Mouse (Mus musculus) liver, embryonic 14.5 days (tissue): ENCODE data around the gene Pml. TPM values are rescaled to one million over a fixed set of nuclear protein-coding genes. Genes with fewer than 3 reads are reported as not detected.

Source experiments
- ATAC-seq: fragments of 200-750 bp; cut with Nextera tagmentation; 2 replicates; pipeline ENCODE4 v1.8.0; 2017; ENCODE audit warnings: moderate number of reproducible peaks, mild to moderate bottlenecking, moderate library complexity; ENCODE audit not compliant: insufficient read depth
- DNase-seq, 3 experiments: peaks; one replicate each; pipeline ENCODE4 v3.0.0-alpha.2; 2012 to 2013; ENCODE audit warnings: low read depth in 3 of 3, low spot score in 3 of 3
- H3K27ac ChIP-seq: fragments of 300-500 bp; sonication (generic); 2 replicates; pipeline ENCODE4 v1.5.1; 2014; ENCODE audit warnings: moderate library complexity, mild to moderate bottlenecking, control low read depth, inconsistent platforms
- H3K27me3 ChIP-seq: fragments of 300-500 bp; sonication (generic); 2 replicates; pipeline ENCODE4 v1.6.1; 2014; ENCODE audit warnings: mild to moderate bottlenecking, low read length, moderate library complexity; ENCODE audit not compliant: control insufficient read depth, insufficient read depth
- H3K36me3 ChIP-seq: fragments of 300-500 bp; sonication (generic); replicated peaks from 2 replicates; pipeline ENCODE4 v1.6.1; 2014; ENCODE audit warnings: low read depth; ENCODE audit not compliant: control insufficient read depth, insufficient read depth
- H3K4me1 ChIP-seq, 2 experiments: fragments of 200-500 bp in 1 of 2; fragments of 300-500 bp in 1 of 2; sonication (generic) in 1 of 2; replicated peaks; 2 replicates each; pipeline ENCODE4 v1.6.1; 2012 to 2014; ENCODE audit warnings: antibody characterized with exemption in 1 of 2, inconsistent platforms in 1 of 2, low read length in 1 of 2; ENCODE audit not compliant: control insufficient read depth in 2 of 2, insufficient read depth in 2 of 2
- H3K4me2 ChIP-seq: fragments of 300-500 bp; sonication (generic); 2 replicates; pipeline ENCODE4 v1.6.1; 2014; ENCODE audit warnings: low read depth, mild to moderate bottlenecking, control low read depth, moderate library complexity
- H3K4me3 ChIP-seq, 2 experiments: fragments of 200-500 bp in 1 of 2; fragments of 300-500 bp in 1 of 2; sonication (generic) in 1 of 2; 2 replicates each; pipeline ENCODE4 v1.5.1; 2012 to 2014; ENCODE audit warnings: low read depth in 2 of 2, low read length in 2 of 2, mild to moderate bottlenecking in 2 of 2, control low read depth in 1 of 2, inconsistent platforms in 1 of 2, moderate library complexity in 1 of 2; ENCODE audit not compliant: insufficient read depth in 1 of 2
- H3K9ac ChIP-seq: fragments of 300-500 bp; sonication (generic); replicated peaks from 2 replicates; pipeline ENCODE4 v1.6.1; 2014; ENCODE audit warnings: mild to moderate bottlenecking, control low read depth, moderate library complexity
- H3K9me3 ChIP-seq: fragments of 300-500 bp; sonication (generic); 2 replicates; pipeline ENCODE4 v1.6.1; 2016; ENCODE audit warnings: low read length, mixed read lengths; ENCODE audit not compliant: control insufficient read depth
- CTCF ChIP-seq: IDR thresholded peaks from 2 replicates; pipeline ENCODE4 v1.5.1; 2016; ENCODE audit warnings: antibody characterized with exemption, low read depth, control low read depth
- EP300 ChIP-seq: IDR thresholded peaks from 2 replicates; pipeline ENCODE4 v1.6.1; 2016; ENCODE audit warnings: antibody characterized with exemption, low read depth
- WGBS: fragments of 180-500 bp; shearing (Covaris S2); extraction: QIAGEN DNeasy Blood & Tissue Kit; methylation state at CpG from one replicate; pipeline ENCODE4 v1.1.7; 2014; ENCODE audit not compliant: insufficient replicate concordance; 5-methylcytosine and 5-hydroxymethylcytosine counted together
- polyA plus RNA-seq, 2 experiments: library from polyadenylated mRNA; depleted of rRNA in 1 of 2; stranded (reverse) in 1 of 2; unstranded in 1 of 2; fragments of >200 nt; fragmentation: Nextera tagmentation in 1 of 2; extraction: Ambion mirVana in 1 of 2; gene quantifications; 2 replicates each; pipeline versions ENCODE4 v1.2.1 to v1.2.3; 2012 to 2014

Pml gene
- polyA plus RNA-seq, 2 experiments, result 17.1 to 17.6 TPM

DNA sequence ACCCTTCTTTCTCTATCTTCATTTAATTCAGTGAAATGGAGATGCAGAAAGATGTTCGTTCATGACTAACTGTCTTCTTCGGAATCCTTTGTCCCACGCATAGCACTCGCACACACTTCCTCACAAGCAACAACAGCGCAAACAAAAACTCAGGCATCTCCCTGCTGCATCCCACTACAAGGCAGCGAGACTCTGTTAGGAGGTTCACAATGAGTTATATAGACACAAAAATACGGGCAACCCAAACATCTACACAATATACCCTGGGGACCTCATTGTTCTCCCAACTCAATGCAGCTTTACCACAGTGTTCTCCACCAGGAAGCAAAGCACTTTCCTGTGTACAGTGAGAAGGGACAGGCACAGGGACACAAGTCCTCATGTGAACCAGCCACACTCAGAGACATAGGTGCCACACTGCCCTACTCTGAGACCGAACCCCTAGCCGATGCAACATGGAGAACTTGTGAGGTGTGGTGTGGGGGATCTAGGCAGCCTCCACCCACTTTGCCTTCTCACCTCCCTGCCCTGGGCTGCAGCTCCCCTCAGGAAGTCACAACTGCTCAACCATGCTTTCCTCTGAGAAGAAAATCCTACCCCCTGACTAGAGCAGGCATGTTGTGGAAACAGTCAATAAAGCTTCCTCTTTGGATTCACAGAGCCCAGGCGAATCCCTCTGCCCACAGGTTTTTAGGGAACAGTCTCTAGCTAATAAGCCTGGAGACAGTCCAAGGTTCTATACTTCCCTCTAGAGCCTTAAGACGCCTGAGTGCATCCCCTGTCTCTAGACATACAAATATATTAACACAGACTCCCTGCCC, 49.1 kb downstream of the Pml start:
- WGBS, result 8% methylated on average over 11 of the region's 11 CpGs

DNA sequence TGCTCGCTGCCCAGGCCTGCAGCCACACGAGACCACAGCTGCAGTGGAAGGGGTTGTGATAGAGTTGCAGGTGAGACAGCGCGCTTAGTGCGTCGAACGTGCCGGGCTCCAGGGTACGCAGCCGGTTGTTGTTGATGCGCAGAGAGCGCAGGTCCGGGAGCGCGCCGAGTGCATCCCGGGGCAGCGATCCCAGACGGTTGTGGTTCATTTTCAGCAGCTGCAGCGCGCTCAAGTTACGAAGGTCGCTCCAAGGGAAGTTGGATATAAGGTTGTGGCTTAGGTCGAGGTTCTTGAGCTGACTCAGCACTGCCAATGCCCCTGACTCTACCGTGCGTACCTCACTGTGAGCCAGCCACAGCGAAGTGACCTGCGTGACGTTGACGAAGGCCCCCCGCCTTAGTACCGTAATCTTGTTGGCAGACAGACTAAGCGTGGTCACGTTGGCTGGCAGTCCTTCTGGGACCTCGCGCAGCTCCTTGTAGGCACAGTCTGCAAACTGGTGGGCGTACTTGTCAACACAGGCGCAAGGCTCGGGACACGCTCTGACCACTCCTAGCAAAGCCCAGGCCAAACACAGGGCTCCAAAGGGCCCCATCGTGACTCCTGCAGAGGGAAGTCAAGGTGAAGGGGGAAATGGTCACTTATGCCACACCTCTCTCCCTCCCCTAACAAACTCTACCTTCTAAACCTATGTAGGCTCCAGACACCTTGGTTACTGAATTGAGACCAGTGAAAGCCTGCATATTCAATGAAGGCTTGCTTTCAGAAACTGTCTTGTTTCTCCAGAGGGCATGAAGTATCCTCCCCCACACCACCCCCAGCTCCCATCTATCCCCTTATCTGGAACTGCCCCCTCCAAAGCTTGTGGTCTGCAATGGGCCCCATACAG, 50.0 kb downstream of the Pml start:
- Histone ChIP-seq H3K9me3 (no peaks in the 10 kb centered on the region), H3K4me3 (no peak overlapping the region), H3K27ac (no peak overlapping the region), H3K36me3 (no peaks in the 10 kb centered on the region), H3K4me2 (no peak overlapping the region), H3K27me3 (peaks cover 92% of the 10 kb centered on the region), H3K9ac (no peak overlapping the region), H3K4me1 (no peaks in the 10 kb centered on the region)
- ATAC-seq, result no peak
- TF ChIP-seq CTCF (no peak), EP300 (no peak)
- no peak for DNase-seq
- WGBS, result 3% methylated on average over 41 of the region's 41 CpGs

More for the DNA sequence above, 49.1 kb downstream of the Pml start:
- no peak overlapping the region for H3K9ac ChIP-seq
- no peak for DNase-seq
- TF ChIP-seq EP300, result no peak
- TF ChIP-seq CTCF, result no peak
- no peaks in the 10 kb centered on the region for H3K36me3 ChIP-seq
- ATAC-seq, result no peak
- no peaks in the 10 kb centered on the region for H3K9me3 ChIP-seq
- peaks cover 89% of the 10 kb centered on the region for H3K27me3 ChIP-seq
- H3K4me3 ChIP-seq, result no peak overlapping the region
- H3K4me1 ChIP-seq, result no peaks in the 10 kb centered on the region
- no peak overlapping the region for H3K27ac ChIP-seq
- H3K4me2 ChIP-seq, result no peak overlapping the region

DNA sequence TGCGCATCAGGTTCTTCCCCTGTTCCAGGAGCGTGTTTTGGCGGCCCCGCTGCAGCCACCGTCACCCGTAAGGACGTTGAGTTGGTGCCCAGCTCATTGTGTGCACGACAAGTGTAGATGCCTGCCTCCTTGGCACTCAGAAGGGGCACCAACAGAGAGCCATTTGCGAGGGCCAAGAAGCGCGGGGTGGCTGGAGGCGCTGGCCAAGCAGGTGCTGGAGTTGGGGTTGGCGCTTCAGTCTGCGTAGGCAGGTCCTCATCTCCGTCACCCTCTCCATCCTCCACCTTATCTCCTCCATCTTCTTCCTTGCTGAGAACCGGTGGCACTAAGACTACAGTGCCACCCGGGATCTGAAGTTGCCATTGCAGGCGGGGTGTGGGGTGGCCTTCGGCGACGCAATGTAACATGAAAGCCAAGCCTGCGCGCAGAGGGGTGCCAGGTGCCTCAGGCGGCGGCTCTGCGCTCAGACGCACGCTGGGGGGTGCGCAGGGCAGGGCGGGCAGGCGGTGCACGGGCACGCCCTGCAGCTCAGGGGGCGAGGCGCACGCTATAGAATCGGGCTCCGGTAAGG, 50.7 kb downstream of the Pml start:
- no peak for ATAC-seq
- peaks cover 90% of the 10 kb centered on the region for H3K27me3 ChIP-seq
- H3K4me3 ChIP-seq, result no peak overlapping the region
- 3% methylated on average over 38 of the region's 38 CpGs for WGBS
- H3K4me2 ChIP-seq, result no peak overlapping the region
- DNase-seq, result no peak
- TF ChIP-seq EP300 (no peak), CTCF (no peak)
- no peak overlapping the region for H3K27ac ChIP-seq
- no peaks in the 10 kb centered on the region for H3K9me3 ChIP-seq
- H3K4me1 ChIP-seq, result no peaks in the 10 kb centered on the region
- no peak overlapping the region for H3K9ac ChIP-seq
- H3K36me3 ChIP-seq, result no peaks in the 10 kb centered on the region

DNA sequence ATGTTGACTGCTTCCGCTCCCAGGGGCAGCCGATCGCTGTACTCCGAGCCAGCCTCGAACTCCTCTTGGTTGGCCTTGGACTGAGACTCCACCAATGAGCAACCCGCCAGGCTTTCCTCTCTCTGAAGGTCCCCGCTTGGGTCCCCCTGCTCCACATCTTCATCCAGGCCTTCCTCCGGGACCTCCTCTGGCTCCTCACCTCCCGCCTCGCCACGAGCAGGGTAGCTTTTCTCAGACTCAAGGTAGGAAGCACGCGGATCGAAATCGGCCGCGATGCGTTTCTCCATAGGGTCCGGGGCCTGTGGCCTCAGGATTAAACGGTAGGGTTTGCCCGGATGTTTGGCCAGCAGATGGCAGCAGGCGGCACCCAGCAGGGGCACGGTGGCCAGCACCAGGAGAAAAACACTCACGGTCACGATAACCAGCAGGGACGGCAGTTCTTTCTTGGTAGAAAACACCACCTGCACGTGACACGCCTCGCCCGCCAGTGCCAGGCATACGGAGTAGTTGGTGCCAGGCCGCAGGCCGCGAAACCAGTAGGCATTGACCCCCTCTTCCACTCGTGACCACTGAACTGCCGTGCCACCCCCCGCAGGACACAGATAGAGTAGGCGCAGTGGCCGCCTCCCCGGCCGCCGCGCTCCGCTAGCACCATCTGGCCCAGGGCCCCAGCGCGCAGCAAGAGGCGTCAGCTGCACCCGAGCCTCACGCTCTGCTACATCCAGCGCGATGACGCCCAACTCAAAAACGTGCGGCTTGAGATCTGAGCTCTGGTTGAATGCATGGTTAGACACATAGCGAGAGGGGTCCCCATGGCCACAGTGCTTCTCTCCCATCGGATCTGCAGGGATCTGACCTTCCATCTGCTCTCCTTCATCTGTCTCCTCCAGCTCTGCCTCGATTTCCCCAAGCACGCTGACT, 51.5 kb downstream of the Pml start:
- DNase-seq, result no peak
- Histone ChIP-seq H3K4me1 (no peaks in the 10 kb centered on the region), H3K9me3 (no peaks in the 10 kb centered on the region), H3K27ac (no peak overlapping the region), H3K36me3 (no peaks in the 10 kb centered on the region), H3K27me3 (peaks cover 82% of the 10 kb centered on the region), H3K4me2 (no peak overlapping the region), H3K9ac (no peak overlapping the region), H3K4me3 (no peak overlapping the region)
- no peak for ATAC-seq
- TF ChIP-seq CTCF (peak; percentile 81), EP300 (no peak)
- 2% methylated on average over 58 of the region's 58 CpGs for WGBS
